Mouse (Mus musculus) C2C12 (cell line): ENCODE data around the gene Grik4. TPM values are rescaled to one million over a fixed set of nuclear protein-coding genes. Genes with fewer than 3 reads are reported as not detected.

ENCODE experiments used
- H3K27me3 ChIP-seq: one replicate; pipeline ENCODE4 v1.6.1; 2011; ENCODE audit not compliant: control insufficient read depth, insufficient read depth, insufficient read length
- H3K36me3 ChIP-seq: one replicate; pipeline ENCODE4 v1.6.1; 2011; ENCODE audit not compliant: control insufficient read depth, insufficient read depth
- H3K4me3 ChIP-seq: one replicate; pipeline ENCODE4 v1.5.1; 2011; ENCODE audit warnings: mild to moderate bottlenecking, control low read depth; ENCODE audit not compliant: poor library complexity, insufficient read depth, severe bottlenecking
- H3K79me2 ChIP-seq: one replicate; pipeline ENCODE4 v1.6.1; 2011; ENCODE audit not compliant: control insufficient read depth, insufficient read depth
- H3K79me3 ChIP-seq: one replicate; pipeline ENCODE4 v1.6.1; 2011; ENCODE audit warnings: low read depth, control low read depth
- H3ac ChIP-seq: one replicate; pipeline ENCODE3; 2011; ENCODE audit warnings: low read depth; ENCODE audit not compliant: control insufficient read depth, insufficient read length
- CEBPB ChIP-seq: IDR thresholded peaks from one replicate; pipeline ENCODE4 v1.6.1; 2011; ENCODE audit warnings: low read depth, mild to moderate bottlenecking, control low read depth, moderate library complexity
- CTCF ChIP-seq: IDR thresholded peaks from one replicate; pipeline ENCODE4 v1.5.1; 2011; ENCODE audit not compliant: control insufficient read depth, insufficient read depth, insufficient read length
- FOSL1 ChIP-seq: IDR thresholded peaks from one replicate; pipeline ENCODE4 v1.8.0; 2011; ENCODE audit warnings: mild to moderate bottlenecking, low read length; ENCODE audit not compliant: poor library complexity, insufficient read depth, severe bottlenecking
- MAX ChIP-seq: IDR thresholded peaks from one replicate; pipeline ENCODE4 v1.6.1; 2011; ENCODE audit warnings: mild to moderate bottlenecking, control low read depth
- MYOD1 ChIP-seq: IDR thresholded peaks from one replicate; pipeline ENCODE4 v1.6.1; 2011; ENCODE audit warnings: low read depth; ENCODE audit not compliant: control insufficient read depth, insufficient read length
- MYOG ChIP-seq: IDR thresholded peaks from one replicate; pipeline ENCODE4 v1.6.1; 2011; ENCODE audit not compliant: control insufficient read depth, insufficient read length; ENCODE audit errors: extremely low read depth
- USF1 ChIP-seq: IDR thresholded peaks from one replicate; pipeline ENCODE4 v1.6.1; 2011; ENCODE audit warnings: low read depth, mild to moderate bottlenecking, control low read depth, moderate library complexity
- polyA plus RNA-seq: library from polyadenylated mRNA; unstranded; fragments of >200 nt; fragmentation: generic; extraction: Trizol; gene quantifications from one replicate; pipeline ENCODE4 v1.2.1, GENCODE M21; 2012; ENCODE audit warnings: missing spikeins

Gene Grik4
- polyA plus RNA-seq, 1 experiment, result not detected

- Histone ChIP-seq H3K79me2 (no peaks in the 10 kb centered on the region), H3K27me3 (peaks cover 58% of the 10 kb centered on the region)
- TF ChIP-seq MAX (no peak), USF1 (no peak), CEBPB (no peak), FOSL1 (no peak), MYOG (no peak), MYOD1 (no peak)
Measured at GRCm38 (mm10) chr9:42920190-42920589, 24.1 kb downstream of the Grik4 start.

DNA sequence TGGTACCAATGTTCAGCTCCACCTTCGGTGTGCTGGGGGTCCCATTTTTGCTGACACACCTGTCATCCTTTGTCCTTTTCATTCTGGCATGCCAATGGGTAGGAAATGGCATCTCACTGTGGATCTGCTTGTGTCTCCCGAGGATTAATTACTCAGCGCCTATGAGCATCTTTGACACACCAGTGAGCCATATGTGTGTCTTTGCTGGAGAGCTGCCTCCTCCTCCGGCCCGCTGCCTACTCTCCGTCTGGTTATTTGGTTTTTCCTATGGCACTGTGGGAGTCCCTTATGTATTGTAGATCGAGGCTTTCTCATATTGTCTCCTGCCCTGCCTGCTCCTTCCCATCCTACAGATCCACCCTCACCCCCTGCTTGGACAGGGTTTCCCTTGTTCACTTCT, 26.4 kb downstream of the Grik4 start:
- TF ChIP-seq USF1, result no peak
- TF ChIP-seq CEBPB, result no peak
- TF ChIP-seq MYOG, result no peak
- no peak for TF ChIP-seq MAX
- TF ChIP-seq MYOD1, result no peak
- no peak for TF ChIP-seq CTCF
- no peak for TF ChIP-seq FOSL1
- Histone ChIP-seq H3ac (no peak overlapping the region), H3K79me3 (no peaks in the 10 kb centered on the region), H3K79me2 (no peaks in the 10 kb centered on the region), H3K36me3 (no peaks in the 10 kb centered on the region), H3K27me3 (peaks cover 57% of the 10 kb centered on the region), H3K4me3 (no peak overlapping the region)

More at GRCm38 (mm10) chr9:42920190-42920589, 24.1 kb downstream of the Grik4 start:
- no peak overlapping the region for H3ac ChIP-seq
- H3K36me3 ChIP-seq, result no peaks in the 10 kb centered on the region
- H3K79me3 ChIP-seq, result no peaks in the 10 kb centered on the region
- H3K4me3 ChIP-seq, result no peak overlapping the region

GRCm38 (mm10) chr9:42913201-42913600, 31.1 kb downstream of the Grik4 start:
- H3K36me3 ChIP-seq, result no peaks in the 10 kb centered on the region
- no peaks in the 10 kb centered on the region for H3K79me3 ChIP-seq
- H3K79me2 ChIP-seq, result no peaks in the 10 kb centered on the region
- H3ac ChIP-seq, result no peak overlapping the region
- H3K4me3 ChIP-seq, result no peak overlapping the region
- H3K27me3 ChIP-seq, result peaks cover 59% of the 10 kb centered on the region
- TF ChIP-seq MAX (no peak), USF1 (no peak), CTCF (no peak), MYOG (no peak), FOSL1 (no peak), MYOD1 (no peak), CEBPB (no peak)

- H3ac ChIP-seq, result no peak overlapping the region
- no peak overlapping the region for H3K4me3 ChIP-seq
- H3K79me2 ChIP-seq, result no peaks in the 10 kb centered on the region
- no peaks in the 10 kb centered on the region for H3K79me3 ChIP-seq
- no peak for TF ChIP-seq FOSL1
- TF ChIP-seq CEBPB, result no peak
- no peak for TF ChIP-seq MYOD1
- TF ChIP-seq USF1, result no peak
- TF ChIP-seq MYOG, result no peak
- TF ChIP-seq CTCF, result no peak
- no peak for TF ChIP-seq MAX
- H3K36me3 ChIP-seq, result no peaks in the 10 kb centered on the region
- H3K27me3 ChIP-seq, result peaks cover 60% of the 10 kb centered on the region
Measured at GRCm38 (mm10) chr9:42908657-42909313, 35.5 kb downstream of the Grik4 start.

DNA sequence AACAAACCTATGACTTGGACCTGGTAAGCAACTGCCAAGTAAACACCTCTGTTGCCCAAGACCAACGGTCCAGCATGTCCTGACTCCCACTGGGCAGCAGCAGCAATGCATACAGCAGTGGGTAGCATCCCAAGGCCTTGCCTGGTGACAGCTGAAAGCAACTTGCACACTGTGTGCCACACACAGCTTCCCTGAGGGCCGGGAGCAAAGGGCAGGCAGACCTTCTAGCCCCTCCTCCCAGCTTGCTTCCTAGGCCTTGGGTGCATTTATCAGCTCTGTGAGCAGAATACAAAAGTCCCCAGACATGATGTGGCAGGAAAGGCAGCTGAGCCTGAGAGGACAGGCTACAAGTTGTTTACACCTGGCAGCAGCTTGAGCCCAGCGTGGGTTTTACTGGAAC, 37.3 kb downstream of the Grik4 start:
- Histone ChIP-seq H3K27me3 (peaks cover 60% of the 10 kb centered on the region), H3K79me3 (no peaks in the 10 kb centered on the region), H3K79me2 (no peaks in the 10 kb centered on the region), H3K36me3 (no peaks in the 10 kb centered on the region), H3K4me3 (no peak overlapping the region), H3ac (no peak overlapping the region)
- TF ChIP-seq FOSL1 (no peak), USF1 (no peak), CEBPB (no peak), CTCF (no peak), MYOD1 (no peak), MAX (no peak), MYOG (no peak)

GRCm38 (mm10) chr9:42898091-42898591, 46.2 kb downstream of the Grik4 start:
- TF ChIP-seq USF1, result no peak
- no peak for TF ChIP-seq MYOG
- TF ChIP-seq MYOD1, result no peak
- TF ChIP-seq CTCF, result no peak
- TF ChIP-seq CEBPB, result no peak
- no peak for TF ChIP-seq MAX
- no peak overlapping the region for H3K4me3 ChIP-seq
- peaks cover 53% of the 10 kb centered on the region for H3K27me3 ChIP-seq
- H3K79me2 ChIP-seq, result no peaks in the 10 kb centered on the region
- H3K36me3 ChIP-seq, result no peaks in the 10 kb centered on the region
- H3ac ChIP-seq, result no peak overlapping the region
- H3K79me3 ChIP-seq, result no peaks in the 10 kb centered on the region
